In genomic region chr13:112465585-112465984, GRCm38 (mm10) we compare ENCODE assay signal across 9 mouse cellular contexts. TPM values are rescaled to one million over a fixed set of nuclear protein-coding genes. Genes with fewer than 3 reads are reported as not detected.
A peak's percentile ranks its signal among the peaks of the same experiment; 100 is the strongest.
DNase-seq lines count a peak whose midpoint lies in the region; ATAC-seq and TF ChIP-seq lines count a peak whose summit lies in the region.
"Had no signal": no experiment of that assay in that cellular context is flagged by ENCODE, and none has a peak within 500 bp of the region (broad histone marks: within the 10 kb centered on the region; RNA-seq: fewer than 3 reads in every experiment).

No protein-coding gene starts in this region.

- no peak overlapping the region for H3K4me3 ChIP-seq in forebrain, embryonic 13.5 days
- H3K4me3 ChIP-seq in forebrain, postnatal 0 days (ENCODE audit: low read depth, low read length), result no peak overlapping the region
- H3K4me3 ChIP-seq in lung, postnatal 0 days (ENCODE audit: low read depth, low read length), result peak overlapping the region; percentile 85; the same call in 1 of the 2 replicates
- peak overlapping the region; percentile 89; the same call in 1 of the 2 replicates for H3K4me3 ChIP-seq in limb, embryonic 10.5 days
- H3K4me3 ChIP-seq in small intestine, adult 2 months (ENCODE audit: low read depth, low read length), result peak overlapping the region; percentile 41; the same call in 1 of the 2 replicates

- intact Hi-C loops in gastrocnemius, postnatal 36 days (cut with DNase I), result no loop called here

- TF ChIP-seq POLR2A in small intestine, adult 2 months (IDR thresholded peaks at IDR 0.05; ENCODE audit: low read depth, low read length), result no peak

- H3K36me3 ChIP-seq in forebrain, embryonic 13.5 days (ENCODE audit: poor library complexity, severe bottlenecking), result no peaks in the 10 kb centered on the region
- H3K36me3 ChIP-seq in forebrain, postnatal 0 days (ENCODE audit: insufficient read depth), result no peaks in the 10 kb centered on the region
- H3K36me3 ChIP-seq in lung, postnatal 0 days (ENCODE audit: insufficient read depth, low read length), result no peaks in the 10 kb centered on the region
- H3K36me3 ChIP-seq in limb, embryonic 10.5 days, result no peaks in the 10 kb centered on the region
- no peaks in the 10 kb centered on the region for H3K36me3 ChIP-seq in small intestine, adult 2 months (ENCODE audit: control insufficient read depth, insufficient read depth, low read length)

- no peak for ATAC-seq in forebrain, embryonic 13.5 days
- ATAC-seq in forebrain, postnatal 0 days, result no peak
- no peak for ATAC-seq in lung, postnatal 0 days
- ATAC-seq in granulocyte monocyte progenitor cell, adult 5-6 weeks (replicated peaks; ENCODE audit: poor library complexity, severe bottlenecking), result no peak
- ATAC-seq: forebrain, embryonic 16.5 days had no signal

- no peak for DNase-seq in forebrain, postnatal 0 days
- DNase-seq in lung, postnatal 0 days (ENCODE audit: low spot score), result no peak
- DNase-seq in lung, adult 18-20 months, result no peak
- no peak for DNase-seq in limb, embryonic 10.5 days (ENCODE audit: low spot score)
- DNase-seq in gastrocnemius, postnatal 36 days, result no peak

- H3K27me3 ChIP-seq in forebrain, embryonic 13.5 days, result no peaks in the 10 kb centered on the region
- H3K27me3 ChIP-seq in forebrain, postnatal 0 days (ENCODE audit: insufficient read depth, low read length), result no peaks in the 10 kb centered on the region
- no peaks in the 10 kb centered on the region for H3K27me3 ChIP-seq in lung, postnatal 0 days (replicated peaks; ENCODE audit: insufficient read depth, low read length)
- no peaks in the 10 kb centered on the region for H3K27me3 ChIP-seq in limb, embryonic 10.5 days (ENCODE audit: low read depth, poor library complexity, severe bottlenecking)
- H3K27me3 ChIP-seq in small intestine, adult 2 months (ENCODE audit: control insufficient read depth, insufficient read depth, low read length), result no peaks in the 10 kb centered on the region

- TF ChIP-seq CTCF in forebrain, postnatal 0 days (IDR thresholded peaks at IDR 0.05; ENCODE audit: low read depth), result no peak
- no peak for TF ChIP-seq CTCF in lung, postnatal 0 days (IDR thresholded peaks at IDR 0.05)
- no peak for TF ChIP-seq CTCF in small intestine, adult 2 months (IDR thresholded peaks at IDR 0.05; ENCODE audit: extremely low read depth, insufficient read length, insufficient replicate concordance, low read depth, low read length)

- H3K27ac ChIP-seq in forebrain, embryonic 13.5 days, result no peak overlapping the region
- no peak overlapping the region for H3K27ac ChIP-seq in forebrain, postnatal 0 days (ENCODE audit: low read depth, low read length)
- H3K27ac ChIP-seq in lung, postnatal 0 days (ENCODE audit: low read length), result peak overlapping the region; percentile 51
- no peak overlapping the region for H3K27ac ChIP-seq in limb, embryonic 10.5 days
- peak overlapping the region; percentile 37; the same call in 1 of the 2 replicates for H3K27ac ChIP-seq in small intestine, adult 2 months (ENCODE audit: insufficient read depth, low read depth, low read length)

- WGBS in forebrain, embryonic 13.5 days, result 74% methylated on average over 2 of the region's 2 CpGs
- 79% methylated on average over 2 of the region's 2 CpGs for WGBS in forebrain, postnatal 0 days
- WGBS in lung, postnatal 0 days, result 21% methylated on average over 2 of the region's 2 CpGs
- whole genome bisulfite sequencing in limb, embryonic 10.5 days, result 66% methylated on average over 2 of the region's 2 CpGs
- 40% methylated on average over 2 of the region's 2 CpGs for WGBS in small intestine, adult 2 months

- TF ChIP-seq EP300 in lung, postnatal 0 days (IDR thresholded peaks at IDR 0.05), result 0 out of 2 replicates have a peak, but pooled peaks have one; percentile 4

- 0 out of 2 replicates have a peak overlapping the region, but pooled peaks have one; percentile 13 for H3K4me2 ChIP-seq in forebrain, embryonic 13.5 days
- H3K4me2 ChIP-seq in forebrain, postnatal 0 days (ENCODE audit: low read depth), result no peak overlapping the region
- peak overlapping the region; percentile 76 for H3K4me2 ChIP-seq in lung, postnatal 0 days (replicated peaks; ENCODE audit: low read depth, low read length)

- peaks cover 12% of the 10 kb centered on the region; the same call in 1 of the 2 replicates for H3K4me1 ChIP-seq in forebrain, embryonic 13.5 days
- peaks cover 6% of the 10 kb centered on the region; the same call in 1 of the 2 replicates for H3K4me1 ChIP-seq in forebrain, postnatal 0 days (ENCODE audit: insufficient read depth)
- H3K4me1 ChIP-seq in lung, postnatal 0 days (ENCODE audit: insufficient read depth, low read depth, low read length), result peaks cover 17% of the 10 kb centered on the region; the same call in 1 of the 2 replicates
- peaks cover 19% of the 10 kb centered on the region for H3K4me1 ChIP-seq in limb, embryonic 10.5 days
- H3K4me1 ChIP-seq in small intestine, adult 2 months (ENCODE audit: control insufficient read depth, insufficient read depth, insufficient read length, low read length), result peaks cover 7% of the 10 kb centered on the region; the same call in 1 of the 2 replicates

- no peak overlapping the region for H3K9ac ChIP-seq in forebrain, embryonic 13.5 days
- no peak overlapping the region for H3K9ac ChIP-seq in forebrain, postnatal 0 days
- H3K9ac ChIP-seq in lung, postnatal 0 days (replicated peaks; ENCODE audit: low read depth), result no peak overlapping the region

- H3K9me3 ChIP-seq in forebrain, embryonic 13.5 days (replicated peaks), result no peaks in the 10 kb centered on the region
- H3K9me3 ChIP-seq in forebrain, postnatal 0 days (ENCODE audit: low read length), result no peaks in the 10 kb centered on the region
- H3K9me3 ChIP-seq in lung, postnatal 0 days (ENCODE audit: low read length), result no peaks in the 10 kb centered on the region
- H3K9me3 ChIP-seq in limb, embryonic 10.5 days (replicated peaks), result no peaks in the 10 kb centered on the region

RNA-seq across cellular contexts. Expression of gene Il6st, which starts 1.7 kb away (rescaled TPM):
- 9.5 and 11.0 TPM in 2 replicates for polyA plus RNA-seq in forebrain, embryonic 13.5 days (2015; fragmentation: Nextera tagmentation; extraction: Ambion mirVana)
- 23.0 and 32.1 TPM in 2 replicates for total RNA-seq in forebrain, postnatal 0 days (2014; rRNA removed)
- 8.8 and 14.9 TPM in 2 replicates for polyA plus RNA-seq in forebrain, postnatal 0 days (2015; fragmentation: Nextera tagmentation; extraction: Ambion mirVana)
- 30.4 and 33.7 TPM in 2 replicates for polyA plus RNA-seq in lung, postnatal 0 days (2015; fragmentation: Nextera tagmentation; extraction: Ambion mirVana)
- 16.1 and 21.3 TPM in 2 replicates for polyA plus RNA-seq in limb, embryonic 10.5 days (2016; fragmentation: Nextera tagmentation; extraction: Ambion mirVana)
- 6.3 and 8.3 TPM in 2 replicates for polyA plus RNA-seq in small intestine, adult 2 months (2012; rRNA removed)
- 100 to 1,000 TPM; 124 to 163 TPM for total RNA-seq in gastrocnemius, postnatal 36 days (2021)
- 47.5 and 70.5 TPM in 2 replicates for total RNA-seq in granulocyte monocyte progenitor cell, adult 5-6 weeks (2014; fragmentation: Nextera tagmentation)
- 29.1 and 33.4 TPM in 2 replicates for total RNA-seq in granulocyte monocyte progenitor cell, adult 5-6 weeks (2017)

Comparison
In these comparisons a context has a peak if more than half of its experiments do, and no peak if none do; other contexts are left out.
1. H3K27ac ChIP-seq: peak in lung, postnatal 0 days (single experiment) and small intestine, adult 2 months (single experiment); none in forebrain, embryonic 13.5 days (single experiment), forebrain, postnatal 0 days (single experiment) and limb, embryonic 10.5 days (single experiment).
2. H3K4me3 ChIP-seq: peak in lung, postnatal 0 days (single experiment), limb, embryonic 10.5 days (single experiment) and small intestine, adult 2 months (single experiment); none in forebrain, embryonic 13.5 days (single experiment) and forebrain, postnatal 0 days (single experiment).